Mouse (Mus musculus) left cerebral cortex, postnatal 10 days (tissue): ENCODE results near the gene Itfg1. TPM values are rescaled to one million over a fixed set of nuclear protein-coding genes. Genes with fewer than 3 reads are reported as not detected.
"Not testable (repeated sequence)": the region's sequence is repeated elsewhere in the genome, so short reads cannot be mapped to it uniquely, and the experiment has no call there.

Source experiments
- DNase-seq, 2 experiments: peaks; one replicate each; pipeline ENCODE4 v3.0.0; 2021 to 2022; ENCODE audit warnings: low spot score in 2 of 2, mixed read lengths in 1 of 2; ENCODE audit errors: extremely low spot score in 1 of 2
- intact Hi-C: fragments of 180-260 bp; cut with DNase I; formaldehyde crosslinking; loops from one replicate; pipeline ENCODE4 v1.15.1; 2025
- total RNA-seq, 2 experiments: library from RNA; stranded (reverse); gene quantifications; 2 replicates each; pipeline ENCODE4 v1.2.3; 2021

The Itfg1 gene
- total RNA-seq, result 100 to 1,000 TPM; 211 to 212 TPM

DNA sequence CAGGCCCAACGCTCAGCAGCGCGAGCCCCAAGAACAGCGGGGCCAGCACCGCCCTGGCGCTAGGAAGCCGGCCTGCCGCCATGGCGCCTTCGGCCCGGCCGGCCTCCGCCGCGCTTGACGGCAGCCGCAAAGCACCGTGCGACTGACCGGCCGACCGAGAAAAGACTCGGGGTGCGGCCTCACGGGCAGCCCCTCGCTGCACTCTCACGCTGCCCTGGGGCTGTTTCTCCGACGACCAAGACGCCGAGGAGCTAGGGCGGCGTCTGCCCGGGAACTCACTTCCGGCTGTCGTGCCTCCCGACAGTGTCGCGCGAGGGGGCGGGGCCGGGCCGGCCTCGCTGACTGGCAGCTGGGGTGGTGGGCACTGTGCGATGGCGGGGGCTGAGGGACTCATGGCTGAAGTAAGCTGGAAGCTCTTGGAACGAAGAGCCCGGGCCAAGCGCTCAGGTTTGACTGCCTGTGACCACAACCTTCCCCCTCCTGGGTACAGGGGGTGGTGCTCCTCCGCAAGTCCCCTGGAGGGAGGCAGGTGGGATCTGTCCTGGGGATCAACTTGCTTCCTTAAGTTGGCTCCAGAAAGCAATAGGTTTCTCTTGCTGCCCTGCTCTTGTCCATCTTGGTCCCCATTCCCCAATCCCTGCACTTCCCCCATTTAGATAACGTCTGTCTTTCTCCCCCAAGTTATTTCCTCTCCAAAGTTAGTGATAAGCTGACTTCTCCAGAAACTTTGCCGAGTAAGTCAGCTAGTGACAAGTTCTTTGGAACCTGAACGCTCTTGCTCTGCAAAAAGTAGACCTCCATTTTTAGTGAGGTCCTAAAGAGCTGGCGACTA is at the start of gene Itfg1, which contains the start of gene Phkb:
Gene Itfg1 (minus strand): TSS at position 265 of the 832 bp plus-strand sequence.
Gene Phkb (plus strand): TSS at position 303 of the 832 bp plus-strand sequence.
- DNase-seq, result peak; percentile 73 to 96
- intact Hi-C loops, result loop anchor here (5.0 kb wide), 1 partner anchor 696 kb away; no protein-coding TSS in a partner anchor

DNA sequence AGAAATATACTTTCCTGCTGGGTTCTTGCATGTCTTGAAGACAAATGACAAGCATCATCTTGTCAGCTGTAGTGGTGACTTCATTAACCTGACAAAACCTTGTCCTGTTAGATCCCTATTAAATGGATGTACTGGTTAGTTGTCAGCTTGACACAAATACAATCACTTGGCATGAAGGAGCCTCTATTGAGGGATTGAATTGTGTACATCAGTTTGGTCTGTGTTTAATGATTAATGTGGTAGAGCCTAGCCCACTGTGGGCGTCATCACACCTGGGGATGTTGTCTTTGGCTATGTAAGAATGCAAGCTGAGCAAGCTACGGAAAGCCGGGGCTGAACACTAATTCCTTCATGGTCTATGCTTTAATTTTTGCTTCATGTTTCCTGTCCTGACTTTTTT is 44.1 kb upstream of the Itfg1 start:
- no peak for DNase-seq
- intact Hi-C loops, result no loop called here

DNA sequence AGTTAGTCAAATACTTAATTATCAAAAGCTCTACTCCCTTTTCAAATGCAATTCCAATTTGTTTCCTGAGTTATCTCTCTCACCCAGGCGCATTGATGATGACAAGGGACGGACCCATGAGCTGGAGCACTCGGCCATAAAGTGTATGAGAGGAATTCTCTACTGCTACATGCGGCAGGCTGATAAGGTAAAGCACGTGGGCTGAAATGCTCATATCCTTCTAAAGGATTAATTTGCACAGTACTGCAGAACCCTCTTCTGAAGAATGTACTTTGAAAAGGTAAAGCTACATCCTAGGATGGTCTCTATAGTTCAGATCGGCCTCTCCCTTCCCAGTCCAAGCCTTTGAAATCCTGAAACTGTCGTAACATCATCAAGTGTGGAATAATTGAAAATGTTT is 38.9 kb upstream of the Itfg1 start:
- intact Hi-C loops, result no loop called here
- no peak for DNase-seq

DNA sequence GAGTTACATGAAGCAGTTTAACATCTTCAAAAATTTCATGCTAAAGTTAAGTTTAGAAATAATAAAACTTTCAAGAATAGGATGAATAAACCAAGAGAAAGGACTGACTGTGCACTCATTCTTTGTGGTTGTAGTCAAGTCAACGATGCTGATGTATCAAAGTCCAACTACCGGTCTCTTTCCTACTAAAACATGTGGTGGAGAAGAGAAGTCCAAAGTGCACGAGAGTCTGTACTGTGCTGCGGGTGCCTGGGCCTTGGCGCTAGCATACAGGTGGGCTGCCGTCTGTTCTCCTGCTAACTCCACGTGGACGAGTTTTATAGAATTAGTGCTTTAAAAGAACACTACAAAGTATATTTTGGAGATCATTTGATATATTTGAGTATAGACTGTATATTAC is 37.3 kb upstream of the Itfg1 start:
- intact Hi-C loops, result no loop called here
- DNase-seq, result no peak

DNA sequence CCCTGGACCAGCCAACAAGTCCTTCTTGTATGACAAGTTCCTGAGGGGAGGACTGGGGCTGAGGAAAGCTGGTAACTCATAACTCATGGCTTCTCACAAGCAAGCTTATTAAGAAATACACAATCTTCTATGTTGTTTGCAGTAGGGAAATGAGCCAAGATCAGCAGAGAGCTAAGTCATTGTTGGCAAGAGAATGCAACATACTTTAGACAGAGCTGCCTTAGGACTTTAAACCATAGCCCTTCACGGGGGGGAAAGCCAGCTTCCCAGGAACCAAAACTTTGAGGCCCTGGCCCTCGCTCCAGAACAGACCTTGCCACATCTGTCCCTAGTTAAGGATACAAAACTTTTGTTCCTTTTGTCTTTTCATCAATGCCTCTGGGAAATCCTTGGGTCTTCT is 30.9 kb upstream of the Itfg1 start:
- DNase-seq, result peak in 1 of 2 experiments; percentile 32
- intact Hi-C loops, result no loop called here

DNA sequence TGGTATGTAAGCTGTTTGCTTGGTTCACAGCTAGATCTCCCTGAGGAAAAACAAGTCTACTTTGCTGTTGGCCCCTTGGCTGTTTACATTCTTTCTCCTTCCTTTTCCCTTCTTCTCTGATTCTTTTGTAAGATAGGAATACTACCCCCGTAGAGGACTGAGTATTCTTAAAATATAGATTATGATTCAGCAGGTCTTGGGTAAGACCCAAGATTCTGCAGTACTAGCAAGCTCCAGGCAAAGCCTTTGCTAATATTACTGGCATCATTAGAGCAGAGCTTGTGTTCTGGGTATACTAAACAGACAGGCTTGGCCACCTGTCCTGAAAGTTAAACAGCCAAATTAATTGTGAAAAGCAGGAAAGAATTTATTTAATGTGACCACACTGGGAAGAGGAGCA is 21.7 kb upstream of the Itfg1 start:
- DNase-seq, result no peak
- intact Hi-C loops, result no loop called here

DNA sequence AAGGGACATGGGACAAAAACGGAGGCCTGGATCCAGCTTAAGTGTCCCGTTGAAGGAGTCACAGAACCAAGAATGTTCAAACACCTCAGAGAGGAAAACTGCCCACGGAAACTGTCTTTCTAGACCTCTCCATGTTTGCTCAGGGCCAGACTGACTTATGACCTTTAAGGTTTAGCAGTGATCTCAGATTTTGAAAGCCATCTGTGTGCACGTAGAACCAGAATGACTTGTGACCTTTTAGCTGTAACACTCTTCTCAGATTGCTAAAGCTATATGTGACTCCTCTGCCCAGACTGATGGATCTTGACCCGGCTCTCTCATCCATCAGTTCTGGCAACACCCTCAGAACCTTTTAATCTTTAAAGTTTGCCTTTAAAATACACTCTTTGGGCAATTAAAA is 19.9 kb upstream of the Itfg1 start:
- intact Hi-C loops, result no loop called here
- DNase-seq, result no peak

DNA sequence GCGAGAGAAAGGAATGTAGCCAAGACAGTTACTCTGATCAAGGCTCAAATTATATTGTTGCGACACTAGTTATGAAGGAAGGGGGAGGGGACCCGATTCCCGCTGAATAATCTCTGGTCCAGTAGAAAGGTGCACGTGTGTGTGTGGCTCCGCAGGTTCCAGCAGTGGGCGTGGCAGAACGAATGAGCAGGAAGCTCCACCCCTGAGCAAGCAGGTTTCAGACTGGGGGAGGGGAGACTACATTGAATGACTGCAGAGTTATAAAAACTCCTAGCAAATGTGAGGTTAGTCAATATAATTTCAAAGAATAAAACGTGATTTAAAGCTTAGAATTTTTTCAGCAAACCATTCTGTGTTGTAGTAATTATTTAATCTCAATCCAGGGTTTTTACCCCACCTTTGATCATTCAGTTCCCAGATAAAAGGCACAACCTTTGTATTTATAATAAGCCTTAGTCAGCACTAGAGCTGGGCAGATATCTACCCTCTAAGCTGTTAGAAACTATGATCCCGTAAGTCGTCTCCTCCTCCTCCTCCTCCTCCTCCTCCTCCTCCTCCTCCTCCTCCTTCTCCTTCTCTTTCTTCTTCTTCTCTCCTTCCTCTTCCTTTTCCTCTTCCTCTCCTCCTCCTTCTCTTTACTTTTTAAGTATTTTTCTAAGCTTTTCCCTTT is 16.6 kb upstream of the Itfg1 start:
- intact Hi-C loops, result not testable (repeated sequence)

DNA sequence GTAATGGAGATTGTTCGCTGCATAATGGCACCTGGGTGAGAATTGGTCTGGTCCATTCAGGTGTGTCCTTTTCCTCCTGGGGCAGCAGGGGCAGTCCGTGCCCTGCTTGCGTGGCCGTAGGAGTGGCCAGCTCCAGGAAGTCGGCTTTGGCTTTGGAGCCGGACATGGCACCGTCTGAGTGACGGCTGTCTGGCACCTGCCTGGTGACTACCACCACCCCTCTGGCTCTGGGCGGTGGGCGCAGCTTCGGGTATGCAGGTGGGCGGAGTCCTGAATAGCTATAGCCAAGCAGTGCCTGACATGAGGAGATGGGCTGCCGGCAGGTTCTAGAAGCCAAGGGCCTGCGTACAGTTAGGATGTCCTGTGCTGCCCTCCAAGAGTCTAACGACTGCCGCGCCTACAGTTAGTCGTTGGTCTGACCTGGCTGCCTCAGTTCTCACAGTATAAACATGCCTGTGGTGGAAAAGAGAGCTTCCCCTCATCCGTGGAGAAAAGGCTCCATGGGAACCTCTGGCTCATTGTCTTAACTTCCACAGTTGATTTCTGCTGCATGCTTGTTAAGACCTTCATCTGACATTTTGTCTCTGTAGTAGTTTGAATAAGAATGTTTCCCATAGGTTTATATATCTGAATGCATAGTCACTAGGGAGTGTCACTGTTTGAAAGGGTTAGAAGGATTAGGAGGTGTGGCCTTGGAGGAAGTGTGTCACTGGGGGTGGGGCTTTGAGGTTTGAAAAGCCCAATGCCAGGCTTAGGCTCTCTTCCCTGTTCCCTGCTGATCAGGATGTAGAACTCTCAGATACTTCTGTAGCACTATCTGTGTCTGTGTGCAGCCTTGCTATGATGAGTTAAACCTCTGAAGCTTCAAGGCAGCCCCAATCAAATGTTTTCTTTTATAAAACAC is 13.8 kb upstream of the Itfg1 start:
- no peak for DNase-seq
- intact Hi-C loops, result no loop called here

More for the DNA sequence above, 16.6 kb upstream of the Itfg1 start:
- not testable (repeated sequence) for DNase-seq

DNA sequence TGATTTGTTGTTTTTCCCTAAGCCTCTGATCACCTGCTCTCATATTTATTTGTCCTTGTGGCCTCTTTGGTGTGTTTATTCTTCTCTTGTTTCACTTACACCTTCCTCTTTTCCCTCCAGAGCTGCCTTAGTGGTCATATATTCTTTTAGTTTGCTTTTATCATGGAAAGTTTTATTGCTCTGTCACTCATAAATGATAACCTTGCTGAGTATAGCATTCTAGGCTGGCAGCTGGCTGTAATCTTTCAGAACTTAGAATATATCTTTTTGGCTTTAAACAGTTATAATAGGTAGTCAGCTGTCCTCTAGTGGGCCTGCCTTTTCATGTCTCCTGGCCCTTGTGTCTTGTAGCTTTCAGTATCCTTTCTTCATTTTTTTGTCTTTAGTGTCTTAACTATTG is 5.2 kb upstream of the Itfg1 start:
- intact Hi-C loops, result no loop called here
- DNase-seq, result no peak

DNA sequence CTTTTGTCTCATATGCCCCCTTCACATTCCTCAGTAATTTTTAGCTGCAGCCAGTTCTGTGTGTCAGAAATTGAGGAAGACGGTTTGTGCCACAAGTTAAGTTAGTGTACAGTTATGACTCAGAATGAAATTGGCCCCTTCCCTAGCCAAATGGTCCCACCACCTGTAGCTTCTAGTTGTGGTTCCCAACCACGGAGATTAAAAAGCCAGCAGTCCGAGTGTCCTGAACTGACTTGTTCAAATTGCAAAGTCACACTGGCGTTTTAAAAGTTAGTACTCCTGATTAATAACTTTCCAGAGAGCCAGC is 721 bp upstream of the Itfg1 start:
- DNase-seq, result no peak
- intact Hi-C loops, result loop anchor here (5.0 kb wide), 1 partner anchor 696 kb away; no protein-coding TSS in a partner anchor

DNA sequence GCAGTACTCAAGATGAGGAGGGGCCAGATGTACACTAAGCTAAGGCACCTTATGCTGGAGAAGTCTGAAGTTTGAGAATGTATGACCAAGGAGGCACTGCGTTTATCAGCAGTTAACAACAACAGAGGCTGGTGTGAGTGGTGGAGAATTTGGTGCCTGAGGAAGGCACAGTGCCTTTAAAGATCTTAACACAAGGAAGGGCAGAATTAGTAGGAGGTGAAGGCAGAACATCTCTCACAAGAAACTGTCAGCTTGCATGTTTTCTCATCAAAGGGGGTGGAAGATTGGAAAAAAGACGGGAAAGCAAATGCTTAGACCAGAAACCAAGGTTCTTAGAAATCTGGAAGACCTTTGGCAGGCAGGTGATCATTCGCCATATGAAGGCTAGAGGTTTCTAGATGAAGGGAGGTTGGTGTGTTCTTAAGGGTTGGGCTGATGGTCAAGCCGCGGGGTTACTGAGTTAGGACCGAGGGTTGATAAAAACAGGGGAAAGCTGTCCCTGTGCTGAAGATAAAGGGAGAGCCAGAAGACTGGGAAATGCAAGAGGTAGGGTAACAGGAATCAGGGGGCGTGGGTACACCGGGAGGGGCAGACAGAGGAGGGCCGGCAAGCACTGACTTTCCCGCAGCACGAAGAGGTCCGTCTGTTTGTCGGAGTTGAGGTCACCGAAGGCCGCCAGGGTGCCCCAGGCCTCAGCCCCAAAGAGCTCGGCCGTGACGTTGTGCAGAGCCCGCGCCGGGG is 635 bp downstream of the Itfg1 start:
- peak in 1 of 2 experiments; percentile 28 for DNase-seq
- intact Hi-C loops, result loop anchor here (5.0 kb wide), 1 partner anchor 697 kb away; no protein-coding TSS in a partner anchor

DNA sequence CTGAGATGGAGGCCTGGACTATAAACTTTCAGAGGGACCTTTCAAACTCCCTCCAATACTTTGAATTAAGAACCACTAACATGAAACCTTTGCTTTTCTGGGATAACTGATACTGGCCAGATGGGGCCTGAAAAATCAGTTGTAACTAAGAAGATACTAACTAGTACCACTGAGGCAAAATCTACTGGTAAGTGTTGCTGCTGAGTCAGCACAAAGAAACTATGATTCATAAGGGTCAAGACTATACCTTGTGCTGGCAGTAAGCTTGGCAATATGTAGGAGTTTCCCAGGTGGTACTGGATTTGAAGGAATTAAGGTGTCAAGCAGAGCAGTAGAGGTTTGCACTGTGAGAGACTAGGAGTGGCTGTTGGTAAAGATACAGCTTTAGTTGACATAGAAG is 27.1 kb downstream of the Itfg1 start:
- intact Hi-C loops, result no loop called here

DNA sequence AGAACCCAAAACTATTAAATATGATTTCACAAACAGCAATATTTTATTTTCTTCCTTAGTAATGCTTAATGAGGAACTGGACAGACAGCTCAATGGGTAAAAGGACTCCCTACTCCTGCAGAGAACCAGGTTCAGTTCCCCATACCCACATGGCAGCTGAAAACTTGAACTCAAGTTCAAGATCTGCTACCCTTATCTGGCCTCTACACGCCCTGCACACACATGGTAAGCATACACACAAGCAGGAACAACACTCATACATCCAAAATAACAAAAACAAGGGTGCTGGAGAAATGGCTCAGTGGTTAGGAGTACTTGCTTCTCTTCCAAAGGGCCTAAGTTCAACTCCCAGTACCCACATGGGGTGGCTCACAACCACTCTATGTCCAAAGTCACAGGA is 39.3 kb downstream of the Itfg1 start:
- intact Hi-C loops, result no loop called here
- no peak for DNase-seq

More for the DNA sequence above, 27.1 kb downstream of the Itfg1 start:
- no peak for DNase-seq

DNA sequence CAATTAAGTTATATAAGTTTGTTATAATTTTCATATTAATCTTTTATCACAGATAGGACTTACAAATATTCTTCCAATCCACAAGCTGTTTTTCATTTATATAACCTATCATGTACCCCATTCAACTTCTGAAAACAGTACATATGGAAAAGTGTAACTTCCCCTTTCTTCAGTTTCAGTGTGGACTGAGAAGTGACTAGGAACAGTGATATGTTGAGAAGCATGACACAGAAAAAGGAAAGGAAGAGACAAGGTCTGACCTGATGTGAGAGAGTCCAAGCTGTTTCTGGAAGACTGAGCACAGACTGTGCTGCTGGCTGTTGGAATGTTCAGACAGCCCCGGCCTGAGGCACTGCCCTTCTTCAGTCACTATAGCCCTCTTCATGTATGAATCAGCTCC is 40.6 kb downstream of the Itfg1 start:
- no peak for DNase-seq
- intact Hi-C loops, result no loop called here

DNA sequence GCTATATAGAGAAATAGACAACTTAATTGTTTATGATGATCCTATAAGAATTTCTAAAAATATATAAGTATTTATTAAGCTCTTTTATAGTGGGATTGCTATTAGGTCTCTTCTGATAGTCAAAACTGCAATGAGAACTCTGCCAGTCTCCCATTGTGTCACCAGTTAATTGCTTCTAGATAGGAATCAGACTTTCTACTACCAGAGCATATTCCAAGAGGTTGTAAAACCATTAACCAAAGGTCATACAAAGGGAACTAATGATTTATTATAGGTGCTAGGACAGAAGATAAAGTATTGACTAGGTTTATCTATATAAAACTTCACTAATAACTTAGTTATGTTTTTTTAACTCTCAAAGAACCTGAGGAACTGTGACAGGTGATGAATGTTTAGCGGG is 44.3 kb downstream of the Itfg1 start:
- DNase-seq, intact Hi-C loops: not testable (repeated sequence)

DNA sequence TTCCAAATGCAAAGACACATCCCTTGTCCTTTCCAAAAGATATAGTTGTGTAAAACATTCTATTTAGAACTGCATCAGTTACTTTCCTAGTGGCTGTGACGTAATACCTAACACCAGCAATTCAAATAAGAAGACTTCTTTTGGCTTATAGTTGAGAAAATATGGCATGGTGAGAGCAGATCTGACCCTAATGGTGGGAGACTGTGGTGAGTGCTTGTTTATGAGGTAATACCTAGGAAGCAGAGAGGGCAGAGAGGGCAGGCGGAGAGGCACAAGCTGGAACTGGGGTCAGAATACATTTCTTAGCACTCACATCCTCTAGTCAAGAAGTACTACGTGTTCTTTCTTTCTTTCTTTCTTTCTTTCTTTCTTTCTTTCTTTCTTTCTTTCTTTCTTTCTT is 52.4 kb downstream of the Itfg1 start:
- intact Hi-C loops, result no loop called here
- no peak for DNase-seq

DNA sequence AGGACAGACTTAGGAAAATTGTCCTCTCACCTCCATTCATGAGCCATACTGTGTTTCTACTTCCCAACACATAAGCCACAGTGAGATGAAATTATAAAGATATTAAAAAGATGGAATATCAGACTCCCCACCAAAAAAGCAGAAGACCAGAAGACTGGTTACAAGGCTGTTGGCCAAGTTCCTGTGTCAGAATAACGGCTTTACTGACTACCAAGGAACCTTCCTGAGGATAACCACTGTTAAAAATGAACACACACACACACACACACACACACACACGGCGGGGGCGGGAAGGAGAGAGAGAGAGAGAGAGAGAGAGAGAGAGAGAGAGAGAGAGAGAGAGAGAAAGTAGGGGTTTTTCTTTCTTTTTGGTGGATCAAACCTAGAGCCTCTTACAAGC is 52.8 kb downstream of the Itfg1 start:
- intact Hi-C loops, result no loop called here

DNA sequence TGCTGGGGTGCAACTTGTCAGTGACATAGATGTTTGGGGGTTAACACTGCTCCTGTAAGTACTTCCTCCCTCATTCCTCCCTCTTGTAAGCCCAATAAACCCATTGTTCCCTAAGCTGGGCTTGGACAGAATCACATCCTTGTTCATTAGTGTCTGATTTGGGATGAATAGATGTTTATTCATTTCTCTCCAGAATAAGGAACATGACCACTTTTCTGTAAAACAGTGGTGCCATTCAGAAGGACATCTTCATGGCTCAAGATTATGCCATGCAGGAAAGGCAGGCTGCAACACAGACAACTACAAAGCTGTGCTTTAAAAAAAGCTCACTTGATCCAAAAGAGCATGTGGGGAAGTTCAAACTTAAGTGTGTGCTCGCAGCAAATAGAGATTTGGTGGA is 55.2 kb downstream of the Itfg1 start:
- peak in 1 of 2 experiments; percentile 4 for DNase-seq
- intact Hi-C loops, result no loop called here

More for the DNA sequence above, 52.8 kb downstream of the Itfg1 start:
- no peak for DNase-seq
